Comparison of ENCODE assay signal across 8 mouse cellular contexts in the genomic region with DNA sequence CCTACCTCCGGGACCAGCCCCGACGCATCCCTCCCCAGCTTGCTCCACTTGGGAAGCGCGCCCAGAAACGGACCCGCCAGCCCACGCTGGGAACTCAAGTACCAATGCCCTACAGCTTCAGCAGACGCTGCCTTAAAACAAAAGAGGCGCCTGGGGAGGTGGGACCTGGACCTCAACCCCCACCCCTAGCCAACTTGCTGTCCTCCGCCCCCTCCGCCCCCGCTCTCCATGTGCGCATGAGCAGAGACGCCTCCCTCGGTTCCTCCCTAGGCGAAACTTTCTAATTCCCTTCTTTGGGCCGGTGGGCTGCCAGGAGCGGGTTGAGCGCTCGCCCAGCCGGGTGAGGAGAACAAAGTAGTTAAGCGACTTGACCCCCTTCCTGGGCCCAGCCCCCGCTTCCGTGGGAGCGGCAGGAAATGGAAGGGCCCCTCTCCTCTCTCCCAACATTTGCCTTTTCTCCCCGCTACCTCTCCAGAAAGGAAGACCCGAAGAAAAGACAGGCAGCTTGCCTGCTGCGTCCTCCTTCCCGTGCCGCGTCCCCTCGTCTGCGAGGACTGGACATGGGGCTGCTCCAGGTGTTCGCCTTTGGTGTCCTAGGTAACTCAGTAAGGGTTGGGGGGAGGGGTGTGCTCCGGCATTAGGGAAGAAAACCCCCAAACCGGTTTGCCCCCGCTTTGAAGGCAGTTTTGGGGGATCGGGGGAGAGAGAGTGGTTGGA. TPM values are rescaled to one million over a fixed set of nuclear protein-coding genes. Genes with fewer than 3 reads are reported as not detected.
A peak's percentile ranks its signal among the peaks of the same experiment; 100 is the strongest.
DNase-seq lines count a peak whose midpoint lies in the region; ATAC-seq lines count a peak whose summit lies in the region.

A gene (plus strand): TSS at position 230 of the 717 bp plus-strand sequence.

- peak; percentile 78 for ATAC-seq in intestine, embryonic 16.5 days
- ATAC-seq in limb, embryonic 11.5 days (ENCODE audit: insufficient number of reproducible peaks, low FRiP score, low TSS enrichment, low read depth): peak; percentile 58
- ATAC-seq in midbrain, embryonic 14.5 days (ENCODE audit: low FRiP score, low TSS enrichment): peak; percentile 7; the same call in 1 of the 2 replicates
- no peak for ATAC-seq in monocyte, adult 5-6 weeks (replicated peaks; ENCODE audit: insufficient number of reproducible peaks, low FRiP score, low TSS enrichment, poor library complexity, severe bottlenecking)

- H3K4me1 ChIP-seq in brown adipose tissue, adult 24 weeks (ENCODE audit: control insufficient read depth, insufficient read depth, insufficient read length, low read length): peaks cover 20% of the 10 kb centered on the region
- peaks cover 4% of the 10 kb centered on the region for H3K4me1 ChIP-seq in intestine, embryonic 16.5 days (ENCODE audit: control insufficient read depth, insufficient read depth, low read length)
- H3K4me1 ChIP-seq in limb, embryonic 11.5 days (ENCODE audit: control insufficient read depth, insufficient read depth, low read length): peaks cover 18% of the 10 kb centered on the region
- H3K4me1 ChIP-seq in midbrain, embryonic 14.5 days (ENCODE audit: control insufficient read depth, insufficient read depth, low read length): peaks cover 6% of the 10 kb centered on the region; the same call in 1 of the 2 replicates

- under 1% methylated on average over 39 of the region's 39 CpGs for WGBS in intestine, embryonic 16.5 days
- WGBS in limb, embryonic 11.5 days: 0% methylated on average over 38 of the region's 39 CpGs
- WGBS in midbrain, embryonic 14.5 days: under 1% methylated on average over 39 of the region's 39 CpGs

- no peaks in the 10 kb centered on the region for H3K27me3 ChIP-seq in intestine, embryonic 16.5 days (replicated peaks; ENCODE audit: control insufficient read depth, insufficient read depth, low read length)
- no peaks in the 10 kb centered on the region for H3K27me3 ChIP-seq in limb, embryonic 11.5 days (ENCODE audit: control insufficient read depth, insufficient read depth, low read length)
- H3K27me3 ChIP-seq in midbrain, embryonic 14.5 days (ENCODE audit: control insufficient read depth, insufficient read depth, low read length): peaks cover 40% of the 10 kb centered on the region

- H3K4me3 ChIP-seq in brown adipose tissue, adult 24 weeks (ENCODE audit: insufficient read depth, low read depth, low read length): peak within 1 kb of the TSS; percentile 82
- peak within 1 kb of the TSS; percentile 78 for H3K4me3 ChIP-seq in intestine, embryonic 16.5 days (ENCODE audit: low read length)
- H3K4me3 ChIP-seq in limb, embryonic 11.5 days (ENCODE audit: low read depth, low read length): peak within 1 kb of the TSS; percentile 72
- H3K4me3 ChIP-seq in midbrain, embryonic 14.5 days (replicated peaks; ENCODE audit: low read depth, low read length): peak within 1 kb of the TSS; percentile 39

- peak within 1 kb of the TSS; percentile 79 for H3K27ac ChIP-seq in brown adipose tissue, adult 24 weeks (replicated peaks; ENCODE audit: low read depth, low read length)
- H3K27ac ChIP-seq in intestine, embryonic 16.5 days (ENCODE audit: low read length): peak within 1 kb of the TSS; percentile 86
- H3K27ac ChIP-seq in limb, embryonic 11.5 days (replicated peaks; ENCODE audit: low read depth, low read length): peak within 1 kb of the TSS; percentile 81
- H3K27ac ChIP-seq in midbrain, embryonic 14.5 days (replicated peaks; ENCODE audit: low read depth, low read length): no peak within 1 kb of the TSS

- no peaks in the 10 kb centered on the region for H3K9me3 ChIP-seq in intestine, embryonic 16.5 days (ENCODE audit: control insufficient read depth, low read length)
- no peaks in the 10 kb centered on the region for H3K9me3 ChIP-seq in limb, embryonic 11.5 days (ENCODE audit: control insufficient read depth, low read length)
- no peaks in the 10 kb centered on the region for H3K9me3 ChIP-seq in midbrain, embryonic 14.5 days (ENCODE audit: control insufficient read depth, low read length)

- H3K4me2 ChIP-seq in intestine, embryonic 16.5 days (ENCODE audit: low read depth, low read length): peak within 1 kb of the TSS; percentile 85
- peak within 1 kb of the TSS; percentile 90 for H3K4me2 ChIP-seq in limb, embryonic 11.5 days (ENCODE audit: low read depth, severe bottlenecking)
- H3K4me2 ChIP-seq in midbrain, embryonic 14.5 days (ENCODE audit: low read length): peak within 1 kb of the TSS; percentile 54

- peak within 1 kb of the TSS; percentile 83 for H3K9ac ChIP-seq in intestine, embryonic 16.5 days (ENCODE audit: low read depth, low read length)
- H3K9ac ChIP-seq in limb, embryonic 11.5 days (ENCODE audit: low read length): peak within 1 kb of the TSS; percentile 66
- peak within 1 kb of the TSS; percentile 42; the same call in 1 of the 2 replicates for H3K9ac ChIP-seq in midbrain, embryonic 14.5 days (replicated peaks; ENCODE audit: low read length)

- H3K36me3 ChIP-seq in intestine, embryonic 16.5 days (ENCODE audit: control insufficient read depth, insufficient read depth, low read length): no peaks in the 10 kb centered on the region
- H3K36me3 ChIP-seq in limb, embryonic 11.5 days (ENCODE audit: control insufficient read depth, insufficient read depth, low read length): peaks cover 2% of the 10 kb centered on the region; the same call in 1 of the 2 replicates
- no peaks in the 10 kb centered on the region for H3K36me3 ChIP-seq in midbrain, embryonic 14.5 days (ENCODE audit: control insufficient read depth, insufficient read depth, low read length)

- DNase-seq in R1 (ENCODE audit: low read depth, low spot score): peak; percentile 86
- DNase-seq in gastrocnemius, postnatal 4 days (ENCODE audit: low spot score in 2 of 2): peak; percentile 60 to 84
- DNase-seq in limb, embryonic 11.5 days (ENCODE audit: low spot score): peak; percentile 85
- peak; percentile 37 for DNase-seq in midbrain, embryonic 14.5 days
- peak; percentile 89 for DNase-seq in testis, postnatal 10 days (ENCODE audit: low spot score)

RNA-seq across cellular contexts. Expression of the gene that starts here (rescaled TPM):
- 28.5 and 41.1 TPM in 2 replicates for polyA plus RNA-seq in brown adipose tissue, adult 24 weeks (2012; ENCODE audit: insufficient read depth, insufficient read length, missing spikeins)
- total RNA-seq in gastrocnemius, postnatal 4 days (2021): 100 to 1,000 TPM; 259 to 273 TPM
- polyA plus RNA-seq in intestine, embryonic 16.5 days (2015; fragmentation: Nextera tagmentation; extraction: Ambion mirVana): 60.4 and 65.1 TPM in 2 replicates
- 38.1 and 42.2 TPM in 2 replicates for polyA plus RNA-seq in limb, embryonic 11.5 days (2014; fragmentation: Nextera tagmentation; extraction: Ambion mirVana)
- 3.9 and 16.7 TPM in 2 replicates for polyA plus RNA-seq in midbrain, embryonic 14.5 days (2014; fragmentation: Nextera tagmentation; extraction: Ambion mirVana)
- 0.86 to 1.1 TPM (median 1.1 TPM) in 3 replicates for total RNA-seq in monocyte, adult 5-6 weeks (2017)

Comparison
In these comparisons a context has a peak if more than half of its experiments do, and no peak if none do; other contexts are left out.
1. RNA of the gene that starts here (total RNA-seq): 259 to 273 TPM in gastrocnemius, postnatal 4 days; 0.86 to 1.1 TPM in monocyte, adult 5-6 weeks; every median in the first group is over 100 times any median in the second.
2. DNase-seq: peak in every context shown above with its lines; median percentile 89 in testis, postnatal 10 days; 86 in R1; 85 in limb, embryonic 11.5 days; 72 in gastrocnemius, postnatal 4 days; 37 in midbrain, embryonic 14.5 days.
3. Peak in every context shown above with its lines, with median percentiles within 50 percentile points of each other: H3K4me3 ChIP-seq, H3K4me2 ChIP-seq and H3K9ac ChIP-seq.